Mouse (Mus musculus) myocyte (in vitro differentiated cells): Measurements from ENCODE around the gene St6galnac3. TPM values are rescaled to one million over a fixed set of nuclear protein-coding genes. Genes with fewer than 3 reads are reported as not detected.

Experiments used
- H3K27me3 ChIP-seq: one replicate; pipeline ENCODE4 v1.6.1; 2011; ENCODE audit not compliant: control insufficient read depth, insufficient read depth, insufficient read length
- H3K36me3 ChIP-seq: one replicate; pipeline ENCODE4 v1.6.1; 2011; ENCODE audit not compliant: control insufficient read depth, insufficient read depth
- H3K4me2 ChIP-seq: one replicate; pipeline ENCODE4 v1.6.1; 2011; ENCODE audit warnings: low read depth, control low read depth
- H3K4me3 ChIP-seq: one replicate; pipeline ENCODE4 v1.5.1; 2011; ENCODE audit warnings: mild to moderate bottlenecking, control low read depth, moderate library complexity
- H3K79me2 ChIP-seq: one replicate; pipeline ENCODE4 v1.6.1; 2011; ENCODE audit not compliant: control insufficient read depth, insufficient read depth
- H3ac ChIP-seq: one replicate; pipeline ENCODE4 v1.6.1; 2011; ENCODE audit not compliant: control insufficient read depth, insufficient read length
- CEBPB ChIP-seq: IDR thresholded peaks from 2 replicates; pipeline ENCODE4 v1.6.1; 2011; ENCODE audit warnings: mild to moderate bottlenecking, moderate library complexity; ENCODE audit not compliant: poor library complexity, insufficient read depth, severe bottlenecking
- E2F4 ChIP-seq: IDR thresholded peaks from one replicate; pipeline ENCODE4 v1.6.1; 2011; ENCODE audit warnings: mild to moderate bottlenecking, control low read depth, moderate library complexity; ENCODE audit not compliant: insufficient read depth
- MAX ChIP-seq: IDR thresholded peaks from one replicate; pipeline ENCODE4 v1.6.1; 2011; ENCODE audit warnings: low read depth, mild to moderate bottlenecking, control low read depth
- MYOD1 ChIP-seq, 3 experiments: IDR thresholded peaks; one replicate each; pipeline ENCODE4 v1.6.1; 2011; ENCODE audit warnings: control low read depth in 2 of 3, low read depth in 2 of 3, mild to moderate bottlenecking in 2 of 3, moderate library complexity in 1 of 3; ENCODE audit not compliant: insufficient read length in 2 of 3, control insufficient read depth in 1 of 3
- MYOG ChIP-seq, 3 experiments: IDR thresholded peaks; one replicate each; pipeline ENCODE4 v1.6.1; 2011; ENCODE audit warnings: control low read depth in 2 of 3, low read depth in 2 of 3, mild to moderate bottlenecking in 2 of 3; ENCODE audit not compliant: insufficient read length in 2 of 3, control insufficient read depth in 1 of 3, insufficient read depth in 1 of 3
- POLR2A ChIP-seq: IDR thresholded peaks from one replicate; pipeline ENCODE4 v1.6.1; 2011; ENCODE audit warnings: low read depth, mild to moderate bottlenecking, control low read depth, moderate library complexity; ENCODE audit not compliant: insufficient read length
- POLR2AphosphoS2 ChIP-seq: IDR thresholded peaks from one replicate; pipeline ENCODE4 v1.6.1; 2011; ENCODE audit warnings: low read depth, control low read depth; ENCODE audit not compliant: insufficient read length
- REST ChIP-seq: IDR thresholded peaks from one replicate; pipeline ENCODE4 v1.6.1; 2011; ENCODE audit warnings: mild to moderate bottlenecking, control low read depth, moderate library complexity; ENCODE audit not compliant: insufficient read depth, insufficient read length
- SRF ChIP-seq: IDR thresholded peaks from one replicate; pipeline ENCODE4 v1.6.1; 2011; ENCODE audit warnings: low read depth; ENCODE audit not compliant: control insufficient read depth, insufficient read length
- TCF12 ChIP-seq: IDR thresholded peaks from one replicate; pipeline ENCODE4 v1.6.1; 2011; ENCODE audit warnings: mild to moderate bottlenecking, control low read depth; ENCODE audit not compliant: poor library complexity, insufficient read depth, severe bottlenecking
- TCF3 ChIP-seq: IDR thresholded peaks from one replicate; pipeline ENCODE4 v1.6.1; 2011; ENCODE audit warnings: low read depth, control low read depth; ENCODE audit not compliant: insufficient read length
- USF1 ChIP-seq: IDR thresholded peaks from one replicate; pipeline ENCODE4 v1.6.1; 2011; ENCODE audit warnings: low read depth, mild to moderate bottlenecking, control low read depth, moderate library complexity
- polyA plus RNA-seq: library from polyadenylated mRNA; unstranded; fragments of >200 nt; fragmentation: generic; extraction: Trizol; gene quantifications from one replicate; pipeline ENCODE4 v1.2.1, GENCODE M21; 2012; ENCODE audit warnings: missing spikeins

Gene St6galnac3
- polyA plus RNA-seq, 1 experiment: not detected

GRCm38 (mm10) chr3:153472583-153473471 is 252.1 kb downstream of the St6galnac3 start:
- H3K79me2 ChIP-seq: no peaks in the 10 kb centered on the region
- H3K27me3 ChIP-seq: no peaks in the 10 kb centered on the region
- H3K4me2 ChIP-seq: no peak overlapping the region
- H3ac ChIP-seq: no peak overlapping the region
- no peaks in the 10 kb centered on the region for H3K36me3 ChIP-seq
- no peak overlapping the region for H3K4me3 ChIP-seq
- TF ChIP-seq SRF (no peak), POLR2AphosphoS2 (no peak), REST (no peak), POLR2A (no peak), MYOG (IDR thresholded peaks at IDR 0.05; ENCODE audit: control insufficient read depth in 1 of 3, insufficient read depth in 1 of 3, insufficient read length in 2 of 3, low read depth in 2 of 3) (no peak)

GRCm38 (mm10) chr3:153463849-153464248 is 261.1 kb downstream of the St6galnac3 start:
- Histone ChIP-seq H3K79me2 (no peaks in the 10 kb centered on the region), H3K36me3 (no peaks in the 10 kb centered on the region), H3ac (no peak overlapping the region), H3K4me3 (no peak overlapping the region), H3K27me3 (no peaks in the 10 kb centered on the region), H3K4me2 (no peak overlapping the region)
- TF ChIP-seq TCF3 (no peak), TCF12 (no peak), CEBPB (no peak), USF1 (no peak), E2F4 (no peak), MAX (no peak)

- no peak for TF ChIP-seq USF1
- no peak for TF ChIP-seq MYOD1 (IDR thresholded peaks at IDR 0.05; ENCODE audit: control insufficient read depth in 1 of 3, insufficient read length in 2 of 3, low read depth in 2 of 3)
- no peak for TF ChIP-seq SRF
- TF ChIP-seq E2F4: no peak
- no peak for TF ChIP-seq POLR2AphosphoS2
- TF ChIP-seq MAX: no peak
- TF ChIP-seq MYOG (IDR thresholded peaks at IDR 0.05; ENCODE audit: control insufficient read depth in 1 of 3, insufficient read depth in 1 of 3, insufficient read length in 2 of 3, low read depth in 2 of 3): no peak
- no peak for TF ChIP-seq REST
- no peaks in the 10 kb centered on the region for H3K79me2 ChIP-seq
- H3ac ChIP-seq: no peak overlapping the region
- no peak overlapping the region for H3K4me3 ChIP-seq
- no peaks in the 10 kb centered on the region for H3K27me3 ChIP-seq
- H3K36me3 ChIP-seq: no peaks in the 10 kb centered on the region
- no peak overlapping the region for H3K4me2 ChIP-seq
Observed at GRCm38 (mm10) chr3:153460173-153460572, 264.8 kb downstream of the St6galnac3 start.

DNA sequence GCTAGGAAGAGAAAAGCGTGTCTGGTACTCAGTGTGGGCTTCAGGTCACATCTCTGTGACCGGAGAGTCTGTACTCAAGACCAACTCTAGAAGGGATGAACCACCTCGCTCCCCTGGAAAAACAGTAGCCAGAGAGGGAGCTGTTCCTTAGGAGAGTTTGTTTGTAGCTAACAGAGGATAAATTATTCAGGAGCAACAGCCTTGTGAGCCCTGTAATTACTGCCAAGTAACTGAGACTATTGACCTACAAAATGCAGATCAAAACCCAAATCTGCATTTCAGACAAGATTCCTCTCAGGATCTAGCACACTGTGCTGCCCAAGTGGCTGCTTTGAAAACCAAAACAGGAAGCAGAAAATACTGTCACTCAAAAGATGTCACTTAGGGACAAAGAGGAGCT is 266.4 kb downstream of the St6galnac3 start:
- Histone ChIP-seq H3K79me2 (no peaks in the 10 kb centered on the region), H3K27me3 (no peaks in the 10 kb centered on the region), H3K4me3 (no peak overlapping the region), H3K36me3 (no peaks in the 10 kb centered on the region), H3ac (no peak overlapping the region), H3K4me2 (no peak overlapping the region)
- TF ChIP-seq USF1 (no peak), TCF12 (no peak), MYOD1 (IDR thresholded peaks at IDR 0.05; ENCODE audit: control insufficient read depth in 1 of 3, insufficient read length in 2 of 3, low read depth in 2 of 3) (no peak), SRF (no peak), TCF3 (no peak), REST (no peak), POLR2AphosphoS2 (no peak), MAX (no peak), CEBPB (no peak), E2F4 (no peak), MYOG (IDR thresholded peaks at IDR 0.05; ENCODE audit: control insufficient read depth in 1 of 3, insufficient read depth in 1 of 3, insufficient read length in 2 of 3, low read depth in 2 of 3) (no peak), POLR2A (no peak)

- TF ChIP-seq REST (no peak), USF1 (no peak), MYOD1 (IDR thresholded peaks at IDR 0.05; ENCODE audit: control insufficient read depth in 1 of 3, insufficient read length in 2 of 3, low read depth in 2 of 3) (no peak), POLR2AphosphoS2 (no peak), E2F4 (no peak), MYOG (IDR thresholded peaks at IDR 0.05; ENCODE audit: control insufficient read depth in 1 of 3, insufficient read depth in 1 of 3, insufficient read length in 2 of 3, low read depth in 2 of 3) (no peak), SRF (no peak), TCF3 (no peak), TCF12 (no peak), CEBPB (no peak), POLR2A (no peak), MAX (no peak)
- Histone ChIP-seq H3K79me2 (no peaks in the 10 kb centered on the region), H3K4me3 (no peak overlapping the region)
Observed at GRCm38 (mm10) chr3:153457701-153458100, 267.3 kb downstream of the St6galnac3 start.

More at GRCm38 (mm10) chr3:153457701-153458100, 267.3 kb downstream of the St6galnac3 start:
- no peaks in the 10 kb centered on the region for H3K36me3 ChIP-seq
- no peak overlapping the region for H3K4me2 ChIP-seq
- H3ac ChIP-seq: no peak overlapping the region
- H3K27me3 ChIP-seq: no peaks in the 10 kb centered on the region
